Mouse (Mus musculus) midbrain, embryonic 12.5 days (tissue): ENCODE data around the gene Gdf15. TPM values are rescaled to one million over a fixed set of nuclear protein-coding genes. Genes with fewer than 3 reads are reported as not detected.
A peak's percentile ranks its signal among the peaks of the same experiment; 100 is the strongest.

Experiments used
- ATAC-seq: fragments of 200-750 bp; cut with Nextera tagmentation; 2 replicates; pipeline ENCODE4 v1.8.0; 2017; ENCODE audit warnings: low read depth, moderate TSS enrichment, moderate library complexity; ENCODE audit not compliant: low FRiP score
- H3K27ac ChIP-seq: fragments of 300-500 bp; sonication (generic); replicated peaks from 2 replicates; pipeline ENCODE4 v1.5.1; 2016; ENCODE audit warnings: mild to moderate bottlenecking
- H3K27me3 ChIP-seq: fragments of 300-500 bp; sonication (generic); 2 replicates; pipeline ENCODE4 v1.6.1; 2016; ENCODE audit warnings: mild to moderate bottlenecking
- H3K36me3 ChIP-seq: fragments of 300-500 bp; sonication (generic); 2 replicates; pipeline ENCODE4 v1.6.1; 2016
- H3K4me1 ChIP-seq: fragments of 300-500 bp; sonication (generic); 2 replicates; pipeline ENCODE4 v1.6.1; 2016
- H3K4me2 ChIP-seq: fragments of 300-500 bp; sonication (generic); replicated peaks from 2 replicates; pipeline ENCODE4 v1.6.1; 2016; ENCODE audit warnings: mild to moderate bottlenecking, moderate library complexity
- H3K4me3 ChIP-seq: fragments of 300-500 bp; sonication (generic); 2 replicates; pipeline ENCODE4 v1.5.1; 2016; ENCODE audit warnings: mild to moderate bottlenecking
- H3K9ac ChIP-seq: fragments of 300-500 bp; sonication (generic); replicated peaks from 2 replicates; pipeline ENCODE4 v1.6.1; 2016; ENCODE audit warnings: mild to moderate bottlenecking, moderate library complexity
- H3K9me3 ChIP-seq: fragments of 300-500 bp; sonication (generic); 2 replicates; pipeline ENCODE4 v1.6.1; 2016; ENCODE audit warnings: mild to moderate bottlenecking
- WGBS: fragments of 180-500 bp; shearing (Covaris S2); methylation state at CpG from one replicate; pipeline ENCODE4 v1.1.7; 2016; 5-methylcytosine and 5-hydroxymethylcytosine counted together
- polyA plus RNA-seq: library from polyadenylated mRNA; unstranded; fragments of >200 nt; fragmentation: Nextera tagmentation; extraction: Ambion mirVana; gene quantifications from 2 replicates; pipeline ENCODE4 v1.2.1, GENCODE M21; 2016

Gdf15 gene
- polyA plus RNA-seq, 1 experiment from 2014 or later = not detected

DNA sequence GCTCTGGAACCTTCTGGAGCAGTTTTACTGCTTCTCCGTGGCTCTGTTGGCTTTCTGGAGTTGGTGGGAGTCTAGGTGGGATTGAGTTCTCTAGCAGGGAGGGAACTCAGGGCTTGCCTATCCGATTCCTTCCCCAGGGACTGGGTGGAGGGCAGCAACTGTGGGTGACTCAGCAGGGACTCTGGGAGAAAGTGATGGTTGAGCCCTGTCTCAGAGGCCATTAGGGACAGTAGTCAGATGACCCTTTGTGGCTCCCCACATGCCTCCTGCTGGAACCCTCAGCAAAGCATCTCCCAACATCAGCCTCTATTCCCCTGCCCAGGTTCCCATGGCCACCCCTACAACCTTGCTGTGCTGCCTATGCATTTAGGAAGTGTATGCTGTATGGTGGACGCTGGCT lies 10.8 kb upstream of the Gdf15 start:
- no peak for ATAC-seq
- 66% methylated on average over 3 of the region's 3 CpGs for WGBS
- H3K27ac ChIP-seq = no peak overlapping the region
- no peaks in the 10 kb centered on the region for H3K9me3 ChIP-seq
- H3K4me1 ChIP-seq = peaks cover 10% of the 10 kb centered on the region
- H3K27me3 ChIP-seq = no peaks in the 10 kb centered on the region
- no peak overlapping the region for H3K4me3 ChIP-seq
- no peaks in the 10 kb centered on the region for H3K36me3 ChIP-seq
- no peak overlapping the region for H3K4me2 ChIP-seq
- no peak overlapping the region for H3K9ac ChIP-seq

GRCm38 (mm10) chr8:70638752-70639151 lies 6.5 kb upstream of the Gdf15 start:
- Histone ChIP-seq H3K4me3 (no peak overlapping the region), H3K36me3 (no peaks in the 10 kb centered on the region), H3K27me3 (no peaks in the 10 kb centered on the region), H3K27ac (no peak overlapping the region), H3K4me1 (peaks cover 6% of the 10 kb centered on the region), H3K9ac (no peak overlapping the region), H3K4me2 (no peak overlapping the region), H3K9me3 (no peaks in the 10 kb centered on the region)
- no peak for ATAC-seq
- WGBS = 83% methylated on average over 9 of the region's 9 CpGs

DNA sequence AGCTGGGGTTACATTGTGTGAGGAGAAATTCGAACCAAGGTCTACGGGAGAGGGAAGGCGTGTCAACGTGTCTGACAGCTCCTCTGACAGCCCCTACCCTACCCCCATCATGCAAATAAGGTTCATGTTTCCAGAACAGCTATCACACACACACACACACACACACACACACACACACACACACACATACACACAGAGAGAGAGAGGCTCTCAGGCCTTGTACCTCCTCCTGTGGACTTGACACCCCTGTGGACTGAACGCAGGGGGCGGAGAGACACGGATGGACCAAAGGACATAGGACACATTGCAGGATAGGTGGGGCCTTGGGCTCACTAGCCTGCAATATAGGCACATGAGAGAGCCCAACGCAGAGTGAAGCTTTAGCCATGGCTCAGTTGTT lies 4.6 kb upstream of the Gdf15 start:
- WGBS = 54% methylated on average over 8 of the region's 8 CpGs
- Histone ChIP-seq H3K4me1 (peaks cover 6% of the 10 kb centered on the region), H3K4me3 (no peak overlapping the region), H3K36me3 (no peaks in the 10 kb centered on the region), H3K4me2 (no peak overlapping the region), H3K9me3 (no peaks in the 10 kb centered on the region), H3K9ac (no peak overlapping the region), H3K27me3 (peaks cover 13% of the 10 kb centered on the region), H3K27ac (no peak overlapping the region)
- ATAC-seq = no peak

DNA sequence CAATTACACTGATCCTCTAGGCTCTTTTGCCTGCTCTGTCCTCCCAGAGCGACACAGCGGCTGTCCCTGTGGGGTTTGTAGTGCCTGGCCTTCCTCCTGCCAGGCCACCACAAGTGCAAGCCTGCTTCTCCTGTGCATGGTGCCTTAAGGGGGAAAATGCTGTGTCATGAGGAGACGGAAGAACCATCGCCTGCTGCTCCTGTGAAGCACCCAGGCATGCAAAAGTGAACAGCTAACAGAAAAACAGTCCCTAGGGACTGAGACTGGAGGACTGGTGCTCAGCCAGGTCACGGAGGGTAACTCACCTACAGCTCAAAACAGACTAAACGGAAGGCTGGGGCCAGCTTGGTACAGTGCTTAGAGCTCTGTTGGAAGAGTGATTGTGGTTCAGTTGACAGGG lies 3.3 kb upstream of the Gdf15 start:
- Histone ChIP-seq H3K4me2 (no peak overlapping the region), H3K27me3 (peaks cover 26% of the 10 kb centered on the region), H3K9ac (no peak overlapping the region), H3K27ac (no peak overlapping the region), H3K9me3 (no peaks in the 10 kb centered on the region), H3K4me1 (peaks cover 9% of the 10 kb centered on the region), H3K36me3 (no peaks in the 10 kb centered on the region), H3K4me3 (no peak overlapping the region)
- ATAC-seq = no peak
- WGBS = 79% methylated on average over 6 of the region's 6 CpGs

- Histone ChIP-seq H3K36me3 (no peaks in the 10 kb centered on the region), H3K9me3 (no peaks in the 10 kb centered on the region), H3K4me2 (no peak overlapping the region), H3K4me1 (peaks cover 19% of the 10 kb centered on the region), H3K9ac (no peak overlapping the region), H3K27ac (no peak overlapping the region), H3K4me3 (no peak overlapping the region), H3K27me3 (peaks cover 26% of the 10 kb centered on the region)
- WGBS = 64% methylated on average over 6 of the region's 6 CpGs
- ATAC-seq = no peak
Measured at GRCm38 (mm10) chr8:70634066-70634465, 1.8 kb upstream of the Gdf15 start.

- no peaks in the 10 kb centered on the region for H3K36me3 ChIP-seq
- H3K9me3 ChIP-seq = no peaks in the 10 kb centered on the region
- no peak overlapping the region for H3K4me3 ChIP-seq
- 25% methylated on average over 23 of the region's 24 CpGs for WGBS
- no peak overlapping the region for H3K9ac ChIP-seq
- no peak for ATAC-seq
- peaks cover 14% of the 10 kb centered on the region; the same call in 1 of the 2 replicates for H3K4me1 ChIP-seq
- H3K4me2 ChIP-seq = no peak overlapping the region
- no peak overlapping the region for H3K27ac ChIP-seq
- peaks cover 31% of the 10 kb centered on the region for H3K27me3 ChIP-seq
Measured at GRCm38 (mm10) chr8:70631436-70631835, 820 bp downstream of the Gdf15 start.

DNA sequence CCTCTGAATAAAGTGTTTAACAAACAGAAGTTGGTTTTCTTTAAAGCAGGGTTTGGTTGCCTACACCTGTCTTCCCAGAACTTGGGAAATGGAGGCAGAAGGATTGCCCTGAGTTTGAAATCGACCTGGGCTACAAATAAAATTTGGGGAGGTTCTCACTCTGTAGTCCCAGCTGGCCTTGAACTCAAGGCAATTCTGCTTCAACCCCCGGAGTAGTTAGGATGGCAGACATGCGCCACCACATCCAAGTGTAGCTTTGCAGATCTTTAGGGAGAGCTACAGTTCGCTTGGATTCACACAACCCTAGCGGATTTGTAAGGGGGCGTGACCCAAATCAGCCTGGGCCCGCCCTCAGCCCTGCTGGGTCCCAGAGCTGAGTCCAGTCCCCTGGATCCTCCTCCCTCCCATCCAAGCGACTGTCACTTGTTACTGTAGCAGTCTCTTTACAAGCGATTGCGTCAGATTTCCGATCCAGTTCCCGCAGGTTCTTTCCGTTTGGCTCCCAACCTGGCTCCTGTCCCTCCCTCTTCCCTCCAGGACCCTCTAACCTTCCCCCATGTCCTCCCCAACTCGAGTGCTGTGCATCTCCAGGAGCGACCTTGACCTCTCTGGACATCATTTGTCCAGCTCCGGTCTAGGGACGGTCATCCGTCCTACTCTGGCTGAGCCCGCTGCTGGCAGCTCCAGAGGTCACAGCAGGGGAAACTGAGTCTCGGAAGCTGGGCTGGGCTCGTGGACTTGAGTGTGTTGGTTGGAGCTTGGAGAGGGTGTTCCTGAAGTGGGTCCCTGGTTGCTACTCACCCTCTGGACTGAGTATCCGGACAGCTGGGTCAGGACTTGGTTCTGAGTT lies 1.5 kb downstream of the Gdf15 start:
- peaks cover 14% of the 10 kb centered on the region; the same call in 1 of the 2 replicates for H3K4me1 ChIP-seq
- 14% methylated on average over 22 of the region's 22 CpGs for WGBS
- H3K4me3 ChIP-seq = no peak overlapping the region
- no peaks in the 10 kb centered on the region for H3K36me3 ChIP-seq
- H3K27me3 ChIP-seq = peaks cover 31% of the 10 kb centered on the region
- ATAC-seq = 0 out of 2 replicates have a peak, but pooled peaks have one; percentile 24
- H3K9ac ChIP-seq = no peak overlapping the region
- H3K9me3 ChIP-seq = no peaks in the 10 kb centered on the region
- H3K4me2 ChIP-seq = peak overlapping the region; percentile 61; the same call in 1 of the 2 replicates
- H3K27ac ChIP-seq = no peak overlapping the region

DNA sequence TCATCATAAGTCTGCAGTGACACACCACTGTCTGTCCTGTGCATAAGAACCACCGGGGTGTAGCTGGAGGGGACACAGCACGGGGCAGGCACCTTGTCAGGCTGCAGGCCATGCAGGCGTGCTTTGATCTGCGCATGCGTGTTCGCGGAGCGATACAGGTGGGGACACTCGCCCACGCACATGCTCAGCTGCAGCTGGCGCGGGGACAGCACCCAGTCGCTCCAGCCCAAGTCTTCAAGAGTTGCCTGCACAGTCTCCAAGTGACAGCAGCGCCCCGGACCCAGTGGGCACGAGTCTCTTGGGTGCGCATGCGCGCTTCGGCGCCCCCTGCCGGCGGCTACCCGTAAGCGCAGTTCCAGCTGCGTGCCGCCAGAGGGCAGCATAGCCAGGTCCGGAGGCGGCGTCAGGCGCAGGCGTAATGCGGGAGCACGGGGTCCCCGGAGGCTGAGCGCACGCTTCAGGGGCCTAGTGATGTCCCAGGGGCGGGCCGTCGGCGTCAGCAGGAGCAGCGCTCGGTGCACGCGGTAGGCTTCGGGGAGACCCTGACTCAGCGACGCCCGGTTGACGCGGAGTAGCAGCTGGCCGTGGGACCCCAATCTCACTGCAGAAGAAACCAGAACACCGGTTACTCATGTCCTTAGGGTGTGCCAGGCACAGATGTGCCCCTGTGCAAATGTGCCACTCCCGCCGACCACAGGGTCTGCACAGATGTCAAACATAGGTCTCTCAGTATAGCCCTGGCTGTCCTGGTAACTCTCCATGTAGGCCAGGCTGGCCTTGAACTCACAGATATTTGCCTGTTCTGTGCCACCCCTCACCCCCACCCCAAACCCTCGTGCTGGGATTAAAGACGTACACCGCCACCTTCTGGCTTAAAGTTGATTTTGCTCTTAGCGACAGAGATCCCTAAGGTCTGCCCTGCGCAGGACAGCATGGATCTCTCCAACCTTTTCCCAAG lies 2.4 kb downstream of the Gdf15 start:
- Histone ChIP-seq H3K9ac (peak overlapping the region; percentile 25), H3K27me3 (peaks cover 31% of the 10 kb centered on the region), H3K4me3 (peak overlapping the region; percentile 46), H3K27ac (peak overlapping the region; percentile 40), H3K4me2 (peak overlapping the region; percentile 61), H3K36me3 (no peaks in the 10 kb centered on the region), H3K4me1 (peaks cover 14% of the 10 kb centered on the region; the same call in 1 of the 2 replicates), H3K9me3 (no peaks in the 10 kb centered on the region)
- peak; percentile 90 for ATAC-seq
- 1% methylated on average over 60 of the region's 60 CpGs for WGBS

GRCm38 (mm10) chr8:70628986-70629490 lies 3.2 kb downstream of the Gdf15 start:
- Histone ChIP-seq H3K4me2 (peak overlapping the region; percentile 61), H3K27me3 (peaks cover 34% of the 10 kb centered on the region), H3K9me3 (no peaks in the 10 kb centered on the region), H3K27ac (peak overlapping the region; percentile 40), H3K4me1 (peaks cover 14% of the 10 kb centered on the region; the same call in 1 of the 2 replicates), H3K4me3 (peak overlapping the region; percentile 46), H3K36me3 (no peaks in the 10 kb centered on the region), H3K9ac (peak overlapping the region; percentile 25)
- ATAC-seq = peak; percentile 14; the same call in 1 of the 2 replicates
- WGBS = 49% methylated on average over 7 of the region's 7 CpGs

DNA sequence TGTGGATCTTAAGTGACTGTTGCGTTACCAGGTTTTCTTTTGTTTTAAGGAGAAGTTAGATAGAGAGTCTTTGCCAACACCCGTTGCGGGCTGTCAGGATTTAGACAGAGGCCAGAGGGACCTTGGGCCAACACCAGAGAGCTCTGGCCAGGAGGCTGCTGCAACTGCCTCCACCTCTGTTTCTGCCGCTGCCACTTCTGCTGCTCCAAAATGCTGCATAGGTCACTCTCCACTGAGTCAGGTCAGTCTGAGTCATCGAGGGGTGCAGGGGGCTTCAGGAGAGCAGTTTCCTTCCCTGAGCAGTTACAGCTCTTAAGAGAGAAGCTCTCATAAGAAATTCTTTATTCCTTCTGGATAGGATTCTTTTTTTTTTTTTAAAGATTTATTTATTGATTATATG lies 5.2 kb downstream of the Gdf15 start:
- H3K4me1 ChIP-seq = peaks cover 14% of the 10 kb centered on the region; the same call in 1 of the 2 replicates
- no peaks in the 10 kb centered on the region for H3K9me3 ChIP-seq
- no peak for ATAC-seq
- no peak overlapping the region for H3K27ac ChIP-seq
- H3K27me3 ChIP-seq = peaks cover 36% of the 10 kb centered on the region
- no peak overlapping the region for H3K4me3 ChIP-seq
- no peaks in the 10 kb centered on the region for H3K36me3 ChIP-seq
- H3K4me2 ChIP-seq = no peak overlapping the region
- WGBS = 90% methylated on average over 5 of the region's 5 CpGs
- H3K9ac ChIP-seq = no peak overlapping the region

- no peaks in the 10 kb centered on the region for H3K36me3 ChIP-seq
- H3K4me3 ChIP-seq = no peak overlapping the region
- peaks cover 40% of the 10 kb centered on the region for H3K27me3 ChIP-seq
- WGBS = 14% methylated on average over 5 of the region's 5 CpGs
- no peak for ATAC-seq
- no peak overlapping the region for H3K9ac ChIP-seq
- peaks cover 9% of the 10 kb centered on the region; the same call in 1 of the 2 replicates for H3K4me1 ChIP-seq
- H3K9me3 ChIP-seq = no peaks in the 10 kb centered on the region
- no peak overlapping the region for H3K4me2 ChIP-seq
- H3K27ac ChIP-seq = no peak overlapping the region
Measured at GRCm38 (mm10) chr8:70625104-70625503, 7.2 kb downstream of the Gdf15 start.
